Mouse (Mus musculus): ENCODE measurements around the gene Rrad.

The Rrad gene

DNA sequence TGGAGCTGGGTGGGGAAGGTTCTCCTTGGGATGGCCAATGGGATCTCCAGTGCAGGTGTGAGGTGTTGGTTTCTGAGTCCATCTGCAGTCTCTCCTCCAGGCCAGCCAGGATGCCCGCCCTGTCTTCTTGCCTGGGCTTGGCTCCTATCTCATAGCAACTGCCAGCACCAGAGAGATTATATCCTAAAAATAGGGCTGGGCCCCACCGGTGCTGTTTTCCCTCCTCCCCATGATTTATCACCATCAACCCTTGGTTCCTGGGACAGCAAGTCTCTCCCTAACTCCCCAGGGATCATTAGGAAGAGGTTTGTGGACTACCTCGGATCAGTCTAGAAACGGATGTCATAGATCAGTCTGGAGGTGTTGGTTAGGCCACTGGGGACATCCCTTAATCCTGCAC, 18.0 kb downstream of the Rrad start:
- no peak for DNase-seq (ENCODE audit: low read depth, low spot score)

DNA sequence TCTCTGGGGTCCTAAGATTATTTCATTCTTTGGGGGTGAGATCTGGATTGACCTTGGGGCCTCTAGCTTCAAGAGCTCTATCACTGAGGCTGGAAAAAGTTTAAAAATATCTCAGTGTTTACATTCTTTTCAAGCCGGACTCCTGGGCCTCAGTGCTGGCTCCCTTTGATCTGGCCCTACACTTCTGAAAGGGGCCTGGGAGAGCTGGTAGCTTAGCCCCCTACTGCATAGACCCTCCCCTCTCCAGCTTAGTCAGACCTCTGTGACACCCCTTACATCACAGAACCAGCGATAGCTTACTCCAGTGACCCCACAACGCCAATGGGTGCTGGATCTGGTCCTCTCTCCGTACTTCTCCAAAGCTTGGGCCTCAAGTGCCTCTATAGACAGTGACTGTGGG, 19.5 kb downstream of the Rrad start:
- no peak for DNase-seq (ENCODE audit: low read depth, low spot score)

DNA sequence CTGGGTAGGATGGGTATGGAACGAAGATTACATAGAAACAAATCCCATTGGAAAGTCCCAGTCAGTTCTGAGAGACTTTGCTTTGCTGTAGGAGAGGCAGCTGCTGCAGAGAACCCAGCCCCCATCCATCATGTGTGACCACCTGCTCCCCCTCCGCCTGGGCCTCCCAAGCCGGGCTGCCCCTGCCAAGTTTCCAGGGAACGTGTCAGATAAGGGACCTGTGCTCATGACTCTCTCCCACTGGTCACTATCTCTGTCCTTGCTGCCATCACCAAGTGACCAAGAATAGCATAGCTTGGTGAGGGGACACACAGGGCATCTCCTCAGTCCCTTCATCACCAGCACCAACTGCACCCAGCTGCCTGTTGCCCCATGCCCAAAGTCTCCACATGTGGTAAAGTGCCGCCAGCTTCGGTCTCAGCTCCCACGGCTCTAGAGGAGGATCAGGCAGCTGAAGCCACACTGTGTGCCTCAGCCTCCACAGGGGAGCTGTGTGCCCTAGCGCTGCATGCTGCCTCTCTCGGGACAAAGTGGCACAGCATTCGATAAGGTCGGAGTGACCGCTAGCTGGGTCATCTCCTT, 20.9 kb downstream of the Rrad start:
- no peak for DNase-seq (ENCODE audit: low read depth, low spot score)

DNA sequence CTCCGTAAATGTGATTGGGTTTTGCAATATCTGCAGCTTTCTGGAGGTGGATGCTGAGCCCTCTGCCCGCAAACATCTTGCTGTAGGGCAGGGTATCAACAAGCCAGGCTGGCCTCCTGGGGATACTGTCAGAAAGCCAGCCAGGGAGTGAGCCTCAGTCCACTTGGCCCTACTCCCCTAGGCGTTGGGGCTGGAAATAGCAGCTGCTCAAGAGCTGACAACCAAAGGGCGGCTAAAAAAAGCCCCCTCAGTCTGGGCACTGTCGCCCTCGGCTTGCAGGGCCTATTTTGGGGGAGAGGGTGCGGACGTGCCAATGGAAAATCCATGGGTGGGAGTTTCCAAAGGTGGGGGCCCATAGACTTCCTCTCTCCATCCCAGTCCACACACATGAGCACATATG, 21.9 kb downstream of the Rrad start:
- DNase-seq (ENCODE audit: low read depth, low spot score), result no peak

DNA sequence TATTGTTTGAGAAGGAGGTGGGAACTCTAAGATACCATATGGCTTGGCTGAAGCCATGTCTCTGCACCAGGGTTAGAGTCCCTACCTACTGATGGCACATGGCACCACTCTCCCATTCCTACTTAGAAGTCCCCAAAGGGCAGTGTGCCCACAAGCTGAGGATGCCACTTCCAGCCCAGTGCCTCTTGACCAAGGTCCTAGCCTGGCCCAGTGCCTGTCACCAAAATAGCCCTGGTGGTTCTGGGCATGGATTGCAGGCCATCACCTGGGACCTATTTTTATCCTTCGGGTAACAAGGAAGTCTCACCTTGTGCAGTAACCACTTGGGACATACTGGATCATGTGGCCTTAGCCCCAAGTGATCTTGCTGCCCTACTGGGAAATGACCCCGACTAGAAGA, 23.2 kb downstream of the Rrad start:
- DNase-seq (ENCODE audit: low read depth, low spot score), result no peak

DNA sequence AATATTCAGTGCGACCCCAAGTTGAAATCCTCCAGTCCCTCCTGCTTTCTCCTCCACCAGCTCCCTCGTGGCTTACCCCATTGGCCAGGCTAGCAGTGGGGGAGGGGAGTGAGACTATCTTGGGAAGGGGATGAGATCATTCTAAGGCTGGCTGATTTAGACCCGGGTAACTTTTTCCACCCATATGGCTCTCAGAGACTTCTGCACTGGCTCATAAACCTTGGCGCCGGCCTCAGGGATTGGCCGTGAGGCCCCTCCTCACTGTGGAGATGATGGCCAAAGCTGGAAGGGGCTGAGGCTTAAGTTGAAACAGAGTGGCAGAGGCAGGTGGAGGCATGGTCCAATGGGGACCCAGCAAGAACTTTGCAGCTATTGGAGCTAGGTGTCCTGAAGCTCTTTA, 24.8 kb downstream of the Rrad start:
- DNase-seq (ENCODE audit: low read depth, low spot score), result no peak

DNA sequence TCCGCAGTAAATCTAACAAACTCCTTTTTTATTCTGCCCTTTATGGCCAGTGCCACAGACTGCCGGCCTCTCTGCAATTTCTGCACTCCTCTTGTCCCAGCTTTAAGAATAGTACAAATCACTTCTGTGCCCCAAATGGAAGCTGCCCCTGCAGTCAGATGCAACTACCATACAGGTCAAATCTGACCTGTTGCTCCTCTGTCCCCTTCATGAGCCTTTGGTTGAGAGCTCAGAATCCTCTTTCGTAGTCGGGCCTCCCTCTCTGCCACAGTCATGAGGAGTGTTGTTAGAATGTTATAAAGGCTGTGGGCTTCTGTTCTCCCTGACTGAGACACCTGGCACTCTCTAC, 27.9 kb downstream of the Rrad start:
- DNase-seq (ENCODE audit: low read depth, low spot score), result no peak

DNA sequence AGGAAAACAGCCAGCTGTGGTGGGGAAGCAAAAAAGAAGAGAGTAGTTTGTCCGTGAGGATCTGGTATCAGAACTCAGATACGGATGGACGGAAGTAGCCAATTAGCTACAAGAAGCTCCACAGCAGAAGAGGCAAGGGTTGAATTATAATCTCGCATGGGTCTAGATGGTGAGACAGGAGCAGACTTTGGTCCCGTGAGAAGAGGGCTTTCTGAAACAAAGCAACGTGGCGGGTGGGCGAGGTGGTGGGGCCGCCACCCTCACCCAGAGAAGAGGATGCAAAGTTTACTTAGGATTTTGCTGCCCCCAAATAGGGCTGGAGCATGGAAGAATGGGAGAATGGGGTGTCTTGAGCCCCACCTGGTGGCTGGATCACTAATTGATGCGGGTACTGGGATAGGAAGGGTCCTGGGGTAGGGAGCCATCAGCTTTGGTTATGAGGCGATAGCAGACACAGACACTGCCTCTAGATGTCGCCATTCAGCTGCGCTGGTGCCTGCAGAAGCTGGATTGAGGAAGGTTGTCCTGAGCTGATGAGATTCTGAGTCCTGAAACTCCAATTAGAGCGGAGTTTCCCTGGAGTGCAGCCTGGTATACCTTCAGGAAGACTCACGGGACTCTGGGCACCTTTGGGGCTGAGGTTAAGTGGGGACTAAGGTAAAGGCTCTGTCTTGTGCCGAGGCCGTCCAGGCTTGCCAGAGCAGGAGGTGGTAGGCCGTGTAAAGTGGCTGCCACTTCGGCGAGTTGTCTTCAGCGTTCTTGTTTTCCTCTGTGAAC, 28.5 kb downstream of the Rrad start:
- peak; percentile 98 for DNase-seq (ENCODE audit: low read depth, low spot score)

DNA sequence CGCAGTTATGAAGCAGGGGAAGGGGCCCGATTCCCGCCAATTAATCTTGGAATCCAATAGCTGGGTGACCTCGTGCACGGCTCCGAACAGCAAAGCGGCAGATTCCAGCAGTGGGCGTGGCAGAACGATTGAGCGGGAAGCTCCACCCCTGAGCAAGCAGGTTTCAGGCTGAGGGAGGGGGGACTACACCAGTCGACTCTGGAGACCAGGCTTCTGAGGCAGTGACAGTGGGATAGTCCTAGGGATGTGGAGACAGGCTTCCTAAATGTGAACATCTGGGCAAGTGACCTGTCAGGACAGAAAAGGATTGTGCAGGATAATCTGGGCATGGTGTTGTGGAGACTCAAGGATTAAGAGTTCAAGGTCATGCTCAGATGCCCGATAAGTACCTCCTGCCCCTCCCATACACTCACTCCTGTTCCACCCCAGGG, 29.2 kb downstream of the Rrad start:
- no peak for DNase-seq (ENCODE audit: low read depth, low spot score)

DNA sequence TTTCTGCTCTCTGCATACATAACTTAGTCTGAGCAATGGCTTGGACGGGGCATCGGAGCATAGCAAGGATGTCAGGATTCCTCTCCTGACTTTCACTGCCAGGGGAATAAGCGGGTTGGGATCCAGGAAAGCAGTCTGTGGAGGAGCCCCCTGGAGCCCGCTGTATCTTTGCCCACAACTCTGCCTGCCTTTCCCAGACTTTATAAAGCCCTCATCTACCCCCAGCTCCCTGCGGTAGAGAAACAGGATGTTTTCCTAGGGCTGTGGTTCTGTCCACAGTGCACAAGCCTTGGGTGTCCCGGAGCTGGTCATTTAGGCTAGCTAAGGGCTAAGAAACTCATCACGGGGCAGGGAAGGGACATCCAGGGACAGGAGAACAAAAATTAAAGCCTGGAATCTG, 29.7 kb downstream of the Rrad start:
- no peak for DNase-seq (ENCODE audit: low read depth, low spot score)

DNA sequence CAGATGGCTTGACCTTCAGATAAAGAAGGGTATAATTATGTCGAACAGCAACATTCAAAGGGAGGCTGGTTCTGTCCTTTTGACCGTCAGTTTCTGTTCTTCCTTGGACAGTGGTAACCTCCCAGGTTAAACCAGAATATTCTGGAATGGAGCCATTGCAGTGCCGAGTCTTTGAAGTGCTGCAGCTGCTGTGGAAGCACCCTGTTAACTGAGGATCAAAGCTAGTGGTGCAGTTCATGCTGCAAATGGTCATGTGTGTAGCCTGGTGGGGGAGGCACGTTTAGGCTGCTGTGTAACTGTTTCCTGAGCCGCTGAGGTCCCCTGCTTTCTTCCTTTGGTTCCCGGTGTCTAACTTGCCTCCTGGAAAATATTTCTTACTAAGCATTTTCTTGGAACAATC, 32.6 kb downstream of the Rrad start:
- no peak for DNase-seq (ENCODE audit: low read depth, low spot score)

DNA sequence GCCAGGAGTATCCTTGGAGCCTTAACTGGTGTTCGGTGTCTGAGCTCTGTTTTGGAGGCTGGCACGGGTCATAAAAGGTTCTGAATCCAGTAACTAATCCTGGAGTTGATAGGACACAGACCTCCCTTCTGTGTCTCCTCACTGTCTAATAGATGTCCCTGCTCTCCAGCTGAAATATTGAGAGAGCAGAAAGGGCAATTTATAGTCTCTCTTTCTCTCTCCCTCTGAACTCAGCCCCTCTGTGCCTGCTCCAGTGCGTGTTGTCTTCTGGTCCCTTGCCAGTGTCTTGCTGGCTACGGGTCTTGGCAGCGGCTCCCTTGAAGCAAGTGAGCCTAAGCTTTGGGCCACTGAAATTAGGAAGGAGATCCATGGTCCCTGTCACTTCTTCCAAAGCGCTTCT, 33.5 kb downstream of the Rrad start:
- DNase-seq (ENCODE audit: low read depth, low spot score), result no peak

DNA sequence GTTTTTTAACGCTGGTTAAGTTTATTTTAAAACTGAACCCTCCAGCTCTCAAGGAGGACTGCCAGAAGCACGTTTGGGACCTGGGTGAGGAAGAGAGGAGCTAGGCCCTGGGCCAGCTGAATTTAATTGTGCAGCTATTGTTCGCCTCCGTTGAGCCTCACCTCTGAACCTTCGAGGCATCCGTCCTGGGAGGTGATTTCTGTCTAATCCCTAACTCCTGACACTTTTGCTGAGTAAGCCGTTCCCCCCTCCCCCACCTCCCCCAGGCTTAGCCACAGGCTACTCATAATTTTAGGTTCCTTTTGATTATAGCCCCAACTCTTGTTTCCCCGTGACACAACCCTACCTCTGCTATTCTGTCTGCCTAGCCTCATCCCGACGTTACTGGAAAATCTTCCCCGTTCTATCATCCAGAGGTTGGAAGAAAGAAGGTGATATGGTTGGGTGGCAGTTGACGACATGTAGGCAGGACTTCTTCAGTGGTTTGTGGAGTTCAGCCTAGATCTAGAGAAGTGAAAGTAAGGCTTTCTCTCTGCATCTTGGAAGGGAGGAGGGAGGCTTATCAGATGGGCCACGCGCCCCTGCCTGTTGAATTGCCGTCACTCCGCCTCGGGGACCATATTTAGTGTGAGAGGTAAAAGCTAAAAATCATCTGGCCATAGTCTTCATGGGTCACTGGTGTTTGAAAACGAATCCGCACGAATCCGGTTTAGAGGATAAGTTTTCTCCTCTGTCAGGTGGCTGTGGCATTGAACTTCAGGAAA, 35.2 kb downstream of the Rrad start:
- no peak for DNase-seq (ENCODE audit: low read depth, low spot score)

DNA sequence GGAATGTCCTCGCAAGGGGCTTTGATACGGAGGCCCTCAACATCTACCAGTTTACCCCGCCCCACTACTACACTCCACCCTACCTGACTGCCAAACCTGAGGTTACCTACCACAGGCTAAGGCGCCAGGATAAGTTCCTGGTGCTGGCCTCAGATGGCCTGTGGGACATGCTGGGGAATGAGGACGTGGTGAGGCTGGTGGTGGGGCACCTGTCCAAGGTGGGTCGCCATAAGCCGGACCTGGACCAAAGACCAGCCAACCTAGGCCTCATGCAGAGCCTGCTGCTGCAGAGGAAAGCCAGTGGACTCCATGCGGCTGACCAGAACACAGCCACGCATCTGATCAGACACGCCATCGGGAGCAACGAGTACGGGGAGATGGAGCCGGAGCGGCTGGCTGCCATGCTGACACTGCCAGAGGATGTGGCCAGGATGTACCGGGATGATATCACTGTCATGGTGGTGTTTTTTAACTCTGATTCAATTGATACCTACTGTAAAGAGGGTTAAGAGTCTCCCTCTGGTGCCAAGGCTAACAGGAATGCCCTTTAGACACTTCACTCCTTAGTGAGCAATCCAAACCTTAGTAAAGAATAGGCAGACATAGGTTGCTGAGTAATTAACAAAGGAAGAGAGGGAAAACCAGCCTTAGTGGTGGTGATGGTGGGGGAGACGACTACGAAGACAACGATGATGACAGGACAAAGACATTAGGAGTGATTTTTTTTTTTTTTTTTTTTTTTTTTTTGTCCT, 36.3 kb downstream of the Rrad start:
- DNase-seq (ENCODE audit: low read depth, low spot score), result no peak

DNA sequence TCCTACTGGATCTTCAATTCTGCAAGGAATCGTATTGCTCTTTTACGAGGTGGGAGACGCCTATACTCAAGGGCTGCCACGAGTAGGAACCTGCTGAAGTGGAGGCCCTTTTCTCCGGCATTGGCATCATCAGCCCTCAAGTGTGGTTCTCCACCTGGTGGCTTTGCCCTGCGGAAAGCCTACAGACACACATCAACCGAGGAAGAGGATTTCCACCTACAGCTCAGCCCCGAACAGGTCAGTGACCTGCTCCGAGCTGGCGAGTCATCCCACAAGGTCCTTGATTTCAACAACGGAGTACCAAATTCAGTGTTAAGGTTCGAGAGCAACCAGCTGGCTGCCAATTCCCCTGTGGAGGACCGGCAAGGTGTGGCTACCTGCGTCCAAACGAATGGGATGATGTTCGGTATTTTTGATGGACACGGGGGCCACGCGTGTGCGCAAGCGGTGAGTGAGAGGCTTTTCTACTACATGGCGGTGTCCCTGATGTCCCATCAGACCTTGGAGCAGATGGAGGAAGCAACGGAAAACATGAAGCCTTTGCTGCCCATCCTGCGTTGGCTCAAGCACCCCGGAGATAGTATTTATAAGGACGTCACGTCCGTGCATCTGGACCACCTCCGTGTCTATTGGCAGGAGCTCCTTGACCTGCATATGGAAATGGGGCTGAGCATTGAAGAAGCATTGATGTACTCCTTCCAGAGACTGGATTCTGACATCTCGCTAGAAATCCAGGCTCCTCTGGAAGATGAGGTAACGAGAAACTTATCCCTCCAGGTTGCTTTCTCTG, 37.4 kb downstream of the Rrad start:
- no peak for DNase-seq (ENCODE audit: low read depth, low spot score)

DNA sequence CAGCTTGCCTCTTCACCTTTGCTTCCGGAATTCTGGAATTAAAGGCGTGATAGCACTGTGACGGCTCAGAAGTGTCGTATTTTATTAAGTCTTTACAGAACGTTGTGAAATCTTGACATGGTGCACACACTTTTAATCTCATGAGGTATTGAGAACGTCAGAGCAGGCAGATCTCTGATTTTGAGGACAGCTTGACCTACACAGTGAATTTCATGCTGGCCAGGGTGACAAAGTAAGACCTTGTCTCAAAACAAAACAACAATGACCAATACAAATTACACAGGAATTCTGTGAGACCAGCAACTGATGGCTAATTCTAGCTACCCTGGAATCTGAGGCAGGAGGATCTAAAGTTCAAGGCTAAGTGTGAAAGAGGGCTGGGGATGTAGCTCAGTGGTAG, 38.6 kb downstream of the Rrad start:
- no peak for DNase-seq (ENCODE audit: low read depth, low spot score)

DNA sequence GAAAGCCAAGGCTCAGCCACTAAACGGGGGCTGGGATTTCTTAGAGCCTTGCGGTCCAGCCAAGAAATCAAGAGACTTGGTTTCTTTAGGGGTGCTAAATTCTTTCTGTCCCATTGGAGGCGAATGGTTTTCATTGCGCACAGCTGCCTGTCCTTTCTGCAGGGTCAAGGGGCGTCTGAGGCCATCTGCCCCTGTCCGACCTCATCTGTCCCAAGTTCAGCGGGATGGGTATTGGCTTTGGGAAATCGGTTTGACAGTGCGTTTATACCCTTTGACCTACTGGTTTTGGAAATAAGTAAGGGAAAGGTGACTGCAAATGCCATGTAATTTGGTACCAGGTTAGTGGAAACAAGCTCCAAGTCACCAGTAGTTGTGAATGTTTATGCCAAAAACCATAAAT, 39.3 kb downstream of the Rrad start:
- DNase-seq (ENCODE audit: low read depth, low spot score), result no peak

DNA sequence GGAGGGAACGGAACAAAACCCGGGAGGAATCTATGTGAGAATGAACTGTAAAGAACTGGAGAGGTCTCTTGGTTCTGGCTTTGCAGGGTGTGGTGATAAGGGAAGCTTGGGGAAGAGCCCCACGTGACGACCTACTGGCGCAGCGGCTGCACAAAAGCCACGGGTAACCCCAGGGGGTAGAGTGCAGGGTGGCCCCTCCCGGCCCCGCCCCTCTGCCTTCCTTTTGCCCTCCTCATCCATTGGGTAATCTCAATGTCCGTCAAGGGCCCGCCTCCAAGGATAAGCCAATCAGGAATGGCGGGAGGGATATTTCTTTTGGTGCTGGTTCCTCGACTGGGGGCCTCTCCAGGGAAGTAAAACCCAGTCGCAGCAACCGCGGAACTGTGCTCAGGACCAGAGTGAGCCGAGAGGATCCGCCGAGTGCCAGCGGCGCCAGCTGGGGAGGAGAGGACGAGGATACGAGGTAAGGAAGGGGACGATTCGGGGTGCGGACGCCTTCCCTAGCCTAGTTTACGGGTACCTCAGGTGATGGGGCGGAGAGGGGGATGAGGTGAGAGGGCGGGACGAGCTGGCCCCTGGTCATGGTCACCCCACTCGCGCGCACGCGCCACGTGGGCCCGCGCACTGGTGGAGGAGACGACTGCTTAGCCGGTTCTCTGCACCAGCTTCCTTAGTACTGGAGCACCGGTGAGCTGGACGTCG, 39.8 kb downstream of the Rrad start, which contains the start of gene Pdp2:
Pdp2 (plus strand) TSS at position 319 of the 702 bp plus-strand sequence.
- DNase-seq (ENCODE audit: low read depth, low spot score), result peak; percentile 97

DNA sequence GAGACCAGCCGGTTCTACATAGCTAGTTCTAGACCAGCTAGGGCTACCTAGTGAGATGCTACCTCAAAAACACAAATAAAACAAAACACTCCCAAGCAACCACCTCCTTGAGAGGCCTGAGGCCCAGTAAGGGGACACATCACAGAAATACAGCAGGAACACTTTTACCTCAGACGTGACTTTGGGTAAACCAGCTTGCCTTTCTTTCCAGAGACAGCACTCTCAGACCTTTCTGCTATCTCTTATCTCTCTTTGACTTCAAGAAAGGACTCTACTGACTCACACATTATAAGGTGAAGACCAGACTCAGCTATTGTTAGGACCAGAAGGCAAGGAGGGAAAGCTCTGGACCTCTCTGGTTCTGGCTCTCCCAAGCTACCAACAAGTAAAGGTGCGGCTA, 40.8 kb downstream of the Rrad start:
- no peak for DNase-seq (ENCODE audit: low read depth, low spot score)

DNA sequence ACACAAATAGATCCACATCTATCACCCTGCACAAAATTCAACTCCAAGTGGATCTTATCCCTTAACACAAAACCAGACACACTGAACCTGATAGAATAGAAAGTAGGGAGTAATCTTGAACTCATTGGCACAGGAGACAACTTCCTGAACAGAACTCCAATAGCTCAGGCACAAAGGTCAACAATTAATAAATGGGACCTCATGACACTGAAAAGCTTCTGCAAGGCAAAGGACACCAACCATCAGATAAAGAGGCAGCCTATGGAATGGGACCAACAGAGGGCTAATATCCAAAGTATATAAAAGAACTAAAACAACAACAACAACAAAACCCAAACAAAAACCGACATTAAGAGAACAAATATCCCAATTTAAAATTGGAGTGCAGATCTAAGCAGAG, 46.6 kb downstream of the Rrad start:
- no peak for DNase-seq (ENCODE audit: low read depth, low spot score)

Measured in 3T3-L1 (cell line).